Mouse (Mus musculus) kidney, postnatal 0 days (tissue): Measurements from ENCODE around the gene Wdr45. TPM values are rescaled to one million over a fixed set of nuclear protein-coding genes. Genes with fewer than 3 reads are reported as not detected.

Experiments
- ATAC-seq: fragments of 200-750 bp; cut with Nextera tagmentation; replicated peaks from 2 replicates; pipeline ENCODE4 v1.8.0; 2017; ENCODE audit warnings: low read depth, moderate number of reproducible peaks, moderate TSS enrichment, moderate library complexity; ENCODE audit not compliant: low FRiP score
- DNase-seq: peaks from one replicate; pipeline ENCODE4 v3.0.0-alpha.2; 2016; ENCODE audit warnings: low spot score
- H3K27ac ChIP-seq: fragments of 300-500 bp; sonication (generic); 2 replicates; pipeline ENCODE4 v1.5.1; 2014; ENCODE audit warnings: mild to moderate bottlenecking
- H3K27me3 ChIP-seq: fragments of 300-500 bp; sonication (generic); 2 replicates; pipeline ENCODE4 v1.6.1; 2014; ENCODE audit warnings: low read length, mixed read lengths; ENCODE audit not compliant: insufficient read depth
- H3K36me3 ChIP-seq: fragments of 300-500 bp; sonication (generic); 2 replicates; pipeline ENCODE4 v1.6.1; 2014; ENCODE audit warnings: low read length, mixed read lengths; ENCODE audit not compliant: insufficient read depth
- H3K4me1 ChIP-seq: fragments of 300-500 bp; sonication (generic); replicated peaks from 2 replicates; pipeline ENCODE4 v1.6.1; 2014; ENCODE audit warnings: antibody characterized with exemption, low read length, mixed read lengths; ENCODE audit not compliant: insufficient read depth
- H3K4me2 ChIP-seq: fragments of 300-500 bp; sonication (generic); 2 replicates; pipeline ENCODE4 v1.6.1; 2014; ENCODE audit warnings: mild to moderate bottlenecking, low read length, moderate library complexity, mixed read lengths
- H3K4me3 ChIP-seq: fragments of 300-500 bp; sonication (generic); replicated peaks from 2 replicates; pipeline ENCODE4 v1.5.1; 2014; ENCODE audit warnings: low read depth, low read length
- H3K9ac ChIP-seq: fragments of 300-500 bp; sonication (generic); 2 replicates; pipeline ENCODE4 v1.6.1; 2014; ENCODE audit warnings: low read depth, low read length
- H3K9me3 ChIP-seq: fragments of 300-500 bp; sonication (generic); replicated peaks from 2 replicates; pipeline ENCODE4 v1.6.1; 2016; ENCODE audit warnings: low read length, inconsistent platforms, mixed read lengths
- CTCF ChIP-seq: IDR thresholded peaks from 2 replicates; pipeline ENCODE4 v1.5.1; 2016; ENCODE audit warnings: antibody characterized with exemption, low read depth, mild to moderate bottlenecking, moderate library complexity
- WGBS: fragments of 180-500 bp; shearing (Covaris S2); extraction: QIAGEN DNeasy Blood & Tissue Kit; methylation state at CpG from one replicate; pipeline ENCODE4 v1.1.7; 2014; 5-methylcytosine and 5-hydroxymethylcytosine counted together
- polyA plus RNA-seq: library from polyadenylated mRNA; unstranded; fragments of >200 nt; fragmentation: Nextera tagmentation; extraction: Ambion mirVana; gene quantifications from 2 replicates; pipeline ENCODE4 v1.2.1, GENCODE M21; 2015

The Wdr45 gene
- polyA plus RNA-seq, 1 experiment from 2014 or later: 39.6 TPM

- Histone ChIP-seq H3K4me3 (no peak overlapping the region), H3K4me2 (no peak overlapping the region), H3K36me3 (no peaks in the 10 kb centered on the region), H3K27ac (no peak overlapping the region), H3K9ac (no peak overlapping the region), H3K9me3 (no peaks in the 10 kb centered on the region), H3K4me1 (no peaks in the 10 kb centered on the region), H3K27me3 (no peaks in the 10 kb centered on the region)
- DNase-seq (no peak), ATAC-seq (no peak)
- WGBS: 87% methylated on average over 13 of the region's 13 CpGs
- TF ChIP-seq CTCF: no peak
Measured at GRCm38 (mm10) chrX:7727176-7727575, 13.0 kb downstream of the Wdr45 start.

GRCm38 (mm10) chrX:7728215-7728921 lies 14.2 kb downstream of the Wdr45 start, which contains the start of gene Praf2:
Gene Praf2, plus strand, starts transcription at chrX:7728439.
- peak; percentile 90 for ATAC-seq
- H3K9ac ChIP-seq: peak within 1 kb of the TSS; percentile 27; the same call in 1 of the 2 replicates
- no peaks in the 10 kb centered on the region for H3K9me3 ChIP-seq
- peak within 1 kb of the TSS; percentile 37 for H3K4me3 ChIP-seq
- H3K27me3 ChIP-seq: no peaks in the 10 kb centered on the region
- H3K36me3 ChIP-seq: no peaks in the 10 kb centered on the region
- peak; percentile 89 for DNase-seq
- no peaks in the 10 kb centered on the region for H3K4me1 ChIP-seq
- peak within 1 kb of the TSS; percentile 56 for H3K4me2 ChIP-seq
- peak within 1 kb of the TSS; percentile 47; the same call in 1 of the 2 replicates for H3K27ac ChIP-seq
- WGBS: 28% methylated on average over 42 of the region's 42 CpGs
- TF ChIP-seq CTCF: 0 out of 2 replicates have a peak, but pooled peaks have one; percentile 5

GRCm38 (mm10) chrX:7728922-7729265 lies 14.8 kb downstream of the Wdr45 start:
- Histone ChIP-seq H3K9me3 (no peaks in the 10 kb centered on the region), H3K9ac (no peak overlapping the region; the same call in 1 of the 2 replicates), H3K27me3 (no peaks in the 10 kb centered on the region), H3K27ac (no peak overlapping the region), H3K36me3 (no peaks in the 10 kb centered on the region), H3K4me3 (peak overlapping the region; percentile 37), H3K4me1 (no peaks in the 10 kb centered on the region), H3K4me2 (peak overlapping the region; percentile 56)
- 39% methylated on average over 4 of the region's 4 CpGs for WGBS
- DNase-seq (no peak), ATAC-seq (no peak)
- TF ChIP-seq CTCF: no peak

- DNase-seq: peak; percentile 42
- H3K4me3 ChIP-seq: no peak overlapping the region
- no peak overlapping the region for H3K27ac ChIP-seq
- ATAC-seq: peak; percentile 38; the same call in 1 of the 2 replicates
- H3K9ac ChIP-seq: no peak overlapping the region
- no peaks in the 10 kb centered on the region for H3K9me3 ChIP-seq
- H3K4me2 ChIP-seq: no peak overlapping the region
- peak; percentile 65 for TF ChIP-seq CTCF
- H3K36me3 ChIP-seq: 0 out of 2 replicates have a peak, but pooled peaks cover 3% of the 10 kb centered on the region
- 48% methylated on average over 25 of the region's 26 CpGs for WGBS
- H3K4me1 ChIP-seq: no peaks in the 10 kb centered on the region
- no peaks in the 10 kb centered on the region for H3K27me3 ChIP-seq
Measured at GRCm38 (mm10) chrX:7733571-7734156, 19.5 kb downstream of the Wdr45 start.

GRCm38 (mm10) chrX:7739336-7740081 lies 25.4 kb downstream of the Wdr45 start:
- peak; percentile 50 for DNase-seq
- Histone ChIP-seq H3K4me3 (no peak overlapping the region), H3K9ac (no peak overlapping the region), H3K27me3 (no peaks in the 10 kb centered on the region), H3K4me2 (peak overlapping the region; percentile 27), H3K36me3 (0 out of 2 replicates have a peak, but pooled peaks cover 3% of the 10 kb centered on the region), H3K4me1 (no peaks in the 10 kb centered on the region), H3K27ac (peak overlapping the region; percentile 77), H3K9me3 (no peaks in the 10 kb centered on the region)
- no peak for TF ChIP-seq CTCF
- peak; percentile 86 for ATAC-seq
- 65% methylated on average over 14 of the region's 14 CpGs for WGBS
